Mouse (Mus musculus): ENCODE measurements at regions not wholly inside any gene's neighbourhood (a gene's known extent, or its start where the extent isn't known, plus 50 kb on each side); places are given as distances from the start of the nearest gene placed in this dataset.

- TF ChIP-seq CTCF (IDR thresholded peaks at IDR 0.05; ENCODE audit: extremely low read depth, insufficient read length, insufficient replicate concordance, low read depth, low read length), result no peak
- no peak for TF ChIP-seq POLR2A (IDR thresholded peaks at IDR 0.05; ENCODE audit: low read depth, low read length)
Observed at GRCm38 (mm10) chr3:34287836-34288235, 206.7 kb upstream of the Dnajc19 start.
